Mouse (Mus musculus): Measurements from ENCODE around the gene Sema6c. TPM values are rescaled to one million over a fixed set of nuclear protein-coding genes. Genes with fewer than 3 reads are reported as not detected.
A peak's percentile ranks its signal among the peaks of the same experiment; 100 is the strongest.

Sema6c gene
- polyA plus RNA-seq, 1 experiment from 2014 or later, result 5.3 TPM

DNA sequence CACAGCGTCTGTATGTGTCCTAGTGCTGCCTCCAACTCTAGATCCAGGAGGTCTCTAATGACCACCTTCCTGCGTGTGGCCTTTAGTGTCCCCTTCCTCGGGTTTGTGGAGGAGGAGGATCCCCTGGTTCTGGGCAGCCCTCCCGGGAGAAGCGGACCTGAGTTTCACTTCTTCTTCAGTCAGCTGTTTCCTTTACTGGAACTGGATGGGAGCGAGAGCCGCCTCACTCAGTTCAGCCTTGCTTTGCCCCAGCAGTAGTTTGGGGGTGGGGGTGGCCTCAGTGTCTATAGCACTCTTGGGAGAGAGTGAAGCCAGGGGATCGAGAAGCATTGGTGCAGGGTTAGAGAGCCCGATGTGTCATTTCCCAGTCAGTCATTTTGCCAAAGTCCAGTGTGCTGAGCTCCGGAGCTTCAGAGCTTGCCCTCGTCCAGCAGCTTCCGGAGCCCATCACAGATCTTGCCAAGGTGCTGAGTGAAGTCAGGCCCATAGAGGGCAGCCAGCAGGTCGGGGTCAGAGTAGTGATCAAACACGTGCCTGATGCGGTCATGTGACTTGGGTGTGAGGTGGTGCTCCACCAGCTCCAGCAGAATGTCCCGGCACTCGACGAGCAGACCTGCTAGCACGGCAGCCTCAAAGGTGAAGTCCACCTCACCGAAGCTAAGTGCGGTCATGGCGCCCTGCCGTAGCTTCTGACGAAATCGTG lies 20.5 kb upstream of the Sema6c start:
- Histone ChIP-seq H3K4me2 (ENCODE audit: low read length) (no peak overlapping the region), H3K4me1 (replicated peaks; ENCODE audit: control insufficient read depth, insufficient read depth, low read length) (peaks cover 9% of the 10 kb centered on the region; the same call in 1 of the 2 replicates), H3K27me3 (replicated peaks; ENCODE audit: control insufficient read depth, insufficient read depth, low read length) (no peaks in the 10 kb centered on the region), H3K4me3 (ENCODE audit: low read depth, low read length) (no peak overlapping the region), H3K27ac (ENCODE audit: low read depth) (no peak overlapping the region), H3K9me3 (ENCODE audit: control insufficient read depth, low read length) (no peaks in the 10 kb centered on the region), H3K36me3 (ENCODE audit: control insufficient read depth, insufficient read depth, low read length) (peaks cover 22% of the 10 kb centered on the region; the same call in 1 of the 2 replicates), H3K9ac (ENCODE audit: low read length) (no peak overlapping the region)
- DNase-seq (ENCODE audit: low spot score) (no peak), ATAC-seq (replicated peaks; ENCODE audit: low FRiP score, low TSS enrichment, low read depth) (no peak)
- WGBS, result 65% methylated on average over 25 of the region's 25 CpGs

DNA sequence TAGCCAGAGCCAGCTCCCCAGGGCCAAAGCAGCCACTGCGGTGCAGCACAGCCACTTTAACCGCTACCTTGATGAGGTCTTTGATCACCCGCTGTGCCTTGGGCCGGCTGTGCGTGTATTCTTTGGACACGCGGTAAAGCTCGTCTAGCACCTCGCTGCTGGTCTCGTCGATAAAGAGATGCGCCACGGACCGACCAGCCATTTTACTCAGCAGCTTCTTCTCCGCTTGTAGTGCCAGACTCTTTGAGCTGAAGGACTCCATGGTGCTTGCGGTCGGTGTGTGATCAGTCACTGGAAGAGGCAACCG lies 20.0 kb upstream of the Sema6c start:
- WGBS, result 62% methylated on average over 18 of the region's 18 CpGs
- H3K4me2 ChIP-seq (ENCODE audit: low read length), result no peak overlapping the region
- DNase-seq (ENCODE audit: low spot score) (no peak), ATAC-seq (replicated peaks; ENCODE audit: low FRiP score, low TSS enrichment, low read depth) (no peak)
- no peaks in the 10 kb centered on the region for H3K9me3 ChIP-seq (ENCODE audit: control insufficient read depth, low read length)
- H3K9ac ChIP-seq (ENCODE audit: low read length), result no peak overlapping the region
- H3K36me3 ChIP-seq (ENCODE audit: control insufficient read depth, insufficient read depth, low read length), result peaks cover 22% of the 10 kb centered on the region; the same call in 1 of the 2 replicates
- peaks cover 6% of the 10 kb centered on the region; the same call in 1 of the 2 replicates for H3K4me1 ChIP-seq (replicated peaks; ENCODE audit: control insufficient read depth, insufficient read depth, low read length)
- no peaks in the 10 kb centered on the region for H3K27me3 ChIP-seq (replicated peaks; ENCODE audit: control insufficient read depth, insufficient read depth, low read length)
- no peak overlapping the region for H3K27ac ChIP-seq (ENCODE audit: low read depth)
- H3K4me3 ChIP-seq (ENCODE audit: low read depth, low read length), result no peak overlapping the region

- H3K27ac ChIP-seq (ENCODE audit: low read depth), result no peak overlapping the region
Observed at GRCm38 (mm10) chr3:95140795-95141194, 19.5 kb upstream of the Sema6c start.

DNA sequence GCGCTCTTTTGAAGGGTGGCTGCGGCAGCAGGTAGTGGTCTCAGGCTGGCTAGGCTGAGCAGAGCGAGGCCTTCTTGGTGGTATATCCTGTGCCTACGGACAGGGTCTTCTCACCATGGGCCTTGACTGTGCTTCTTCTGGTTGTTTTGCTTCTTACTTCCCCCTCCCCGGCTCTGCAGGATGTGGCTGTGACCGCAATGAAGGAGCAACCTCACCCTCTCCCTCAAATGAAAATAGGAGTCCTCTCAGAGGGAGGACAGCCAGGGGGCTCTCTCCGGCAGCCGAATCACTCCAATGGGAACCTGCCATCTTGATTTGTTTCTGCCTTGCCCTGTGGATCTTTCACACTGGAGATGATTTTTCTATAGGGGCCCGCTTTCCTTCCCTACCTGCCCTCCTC lies 18.8 kb upstream of the Sema6c start:
- Histone ChIP-seq H3K4me3 (ENCODE audit: low read depth, low read length) (no peak overlapping the region), H3K4me1 (replicated peaks; ENCODE audit: control insufficient read depth, insufficient read depth, low read length) (no peaks in the 10 kb centered on the region), H3K9ac (ENCODE audit: low read length) (no peak overlapping the region), H3K36me3 (ENCODE audit: control insufficient read depth, insufficient read depth, low read length) (peaks cover 22% of the 10 kb centered on the region; the same call in 1 of the 2 replicates), H3K4me2 (ENCODE audit: low read length) (no peak overlapping the region), H3K27ac (ENCODE audit: low read depth) (no peak overlapping the region), H3K27me3 (replicated peaks; ENCODE audit: control insufficient read depth, insufficient read depth, low read length) (no peaks in the 10 kb centered on the region), H3K9me3 (ENCODE audit: control insufficient read depth, low read length) (no peaks in the 10 kb centered on the region)
- ATAC-seq (replicated peaks; ENCODE audit: low FRiP score, low TSS enrichment, low read depth), result no peak
- no peak for DNase-seq (ENCODE audit: low spot score)
- 96% methylated on average over 9 of the region's 9 CpGs for WGBS

More at GRCm38 (mm10) chr3:95140795-95141194, 19.5 kb upstream of the Sema6c start:
- Histone ChIP-seq H3K4me1 (replicated peaks; ENCODE audit: control insufficient read depth, insufficient read depth, low read length) (0 out of 2 replicates have a peak, but pooled peaks cover under 1% of the 10 kb centered on the region), H3K27me3 (replicated peaks; ENCODE audit: control insufficient read depth, insufficient read depth, low read length) (no peaks in the 10 kb centered on the region), H3K4me2 (ENCODE audit: low read length) (no peak overlapping the region), H3K4me3 (ENCODE audit: low read depth, low read length) (no peak overlapping the region), H3K9ac (ENCODE audit: low read length) (no peak overlapping the region), H3K36me3 (ENCODE audit: control insufficient read depth, insufficient read depth, low read length) (peaks cover 22% of the 10 kb centered on the region; the same call in 1 of the 2 replicates), H3K9me3 (ENCODE audit: control insufficient read depth, low read length) (no peaks in the 10 kb centered on the region)
- DNase-seq (ENCODE audit: low spot score), result no peak
- 94% methylated on average over 6 of the region's 6 CpGs for WGBS
- no peak for ATAC-seq (replicated peaks; ENCODE audit: low FRiP score, low TSS enrichment, low read depth)

- H3K4me1 ChIP-seq (replicated peaks; ENCODE audit: control insufficient read depth, insufficient read depth, low read length), result no peaks in the 10 kb centered on the region
- no peak for ATAC-seq (replicated peaks; ENCODE audit: low FRiP score, low TSS enrichment, low read depth)
- H3K27me3 ChIP-seq (replicated peaks; ENCODE audit: control insufficient read depth, insufficient read depth, low read length), result no peaks in the 10 kb centered on the region
- no peak within 1 kb of the TSS for H3K9ac ChIP-seq (ENCODE audit: low read length)
- no peak within 1 kb of the TSS for H3K4me3 ChIP-seq (ENCODE audit: low read depth, low read length)
- H3K9me3 ChIP-seq (ENCODE audit: control insufficient read depth, low read length), result no peaks in the 10 kb centered on the region
- WGBS, result 78% methylated on average over 10 of the region's 10 CpGs
- DNase-seq (ENCODE audit: low spot score), result no peak
- H3K4me2 ChIP-seq (ENCODE audit: low read length), result no peak within 1 kb of the TSS
- H3K36me3 ChIP-seq (ENCODE audit: control insufficient read depth, insufficient read depth, low read length), result peaks cover 22% of the 10 kb centered on the region; the same call in 1 of the 2 replicates
- H3K27ac ChIP-seq (ENCODE audit: low read depth), result no peak within 1 kb of the TSS
Observed at GRCm38 (mm10) chr3:95141952-95142616, 18.2 kb upstream of the Sema6c start, which contains the start of gene Tnfaip8l2. TSS of gene Tnfaip8l2 (minus strand) at chr3:95142360.

- H3K27me3 ChIP-seq (replicated peaks; ENCODE audit: control insufficient read depth, insufficient read depth, low read length), result no peaks in the 10 kb centered on the region
- DNase-seq (ENCODE audit: low spot score), result peak; percentile 93
- no peak overlapping the region for H3K4me3 ChIP-seq (ENCODE audit: low read depth, low read length)
- no peak overlapping the region for H3K4me2 ChIP-seq (ENCODE audit: low read length)
- peak; percentile 65; the same call in 1 of the 2 replicates for ATAC-seq (replicated peaks; ENCODE audit: low FRiP score, low TSS enrichment, low read depth)
- H3K36me3 ChIP-seq (ENCODE audit: control insufficient read depth, insufficient read depth, low read length), result peaks cover 22% of the 10 kb centered on the region; the same call in 1 of the 2 replicates
- WGBS, result 7% methylated on average over 5 of the region's 5 CpGs
- H3K4me1 ChIP-seq (replicated peaks; ENCODE audit: control insufficient read depth, insufficient read depth, low read length), result no peaks in the 10 kb centered on the region
- H3K9ac ChIP-seq (ENCODE audit: low read length), result no peak overlapping the region
- H3K9me3 ChIP-seq (ENCODE audit: control insufficient read depth, low read length), result no peaks in the 10 kb centered on the region
- no peak overlapping the region for H3K27ac ChIP-seq (ENCODE audit: low read depth)
Observed at GRCm38 (mm10) chr3:95142617-95143011, 17.6 kb upstream of the Sema6c start.

- no peaks in the 10 kb centered on the region for H3K4me1 ChIP-seq (replicated peaks; ENCODE audit: control insufficient read depth, insufficient read depth, low read length)
- H3K27me3 ChIP-seq (replicated peaks; ENCODE audit: control insufficient read depth, insufficient read depth, low read length), result no peaks in the 10 kb centered on the region
- no peak overlapping the region for H3K4me2 ChIP-seq (ENCODE audit: low read length)
- no peaks in the 10 kb centered on the region for H3K9me3 ChIP-seq (ENCODE audit: control insufficient read depth, low read length)
- H3K4me3 ChIP-seq (ENCODE audit: low read depth, low read length), result no peak overlapping the region
- H3K27ac ChIP-seq (ENCODE audit: low read depth), result no peak overlapping the region
- DNase-seq (ENCODE audit: low spot score) (no peak), ATAC-seq (replicated peaks; ENCODE audit: low FRiP score, low TSS enrichment, low read depth) (no peak)
- no peak overlapping the region for H3K9ac ChIP-seq (ENCODE audit: low read length)
- H3K36me3 ChIP-seq (ENCODE audit: control insufficient read depth, insufficient read depth, low read length), result no peaks in the 10 kb centered on the region
- 54% methylated on average over 3 of the region's 3 CpGs for WGBS
Observed at GRCm38 (mm10) chr3:95147924-95148323, 12.3 kb upstream of the Sema6c start.

- Histone ChIP-seq H3K9ac (ENCODE audit: low read length) (no peak overlapping the region), H3K4me3 (ENCODE audit: low read depth, low read length) (no peak overlapping the region), H3K27ac (ENCODE audit: low read depth) (no peak overlapping the region), H3K9me3 (ENCODE audit: control insufficient read depth, low read length) (no peaks in the 10 kb centered on the region), H3K36me3 (ENCODE audit: control insufficient read depth, insufficient read depth, low read length) (no peaks in the 10 kb centered on the region), H3K27me3 (replicated peaks; ENCODE audit: control insufficient read depth, insufficient read depth, low read length) (no peaks in the 10 kb centered on the region), H3K4me2 (ENCODE audit: low read length) (no peak overlapping the region), H3K4me1 (replicated peaks; ENCODE audit: control insufficient read depth, insufficient read depth, low read length) (no peaks in the 10 kb centered on the region)
- WGBS, result 51% methylated on average over 4 of the region's 4 CpGs
- ATAC-seq (replicated peaks; ENCODE audit: low FRiP score, low TSS enrichment, low read depth) (no peak), DNase-seq (ENCODE audit: low spot score) (no peak)
Observed at GRCm38 (mm10) chr3:95153874-95154273, 6.4 kb upstream of the Sema6c start.

Measured in intestine, embryonic 14.5 days (tissue).